In the genomic region with DNA sequence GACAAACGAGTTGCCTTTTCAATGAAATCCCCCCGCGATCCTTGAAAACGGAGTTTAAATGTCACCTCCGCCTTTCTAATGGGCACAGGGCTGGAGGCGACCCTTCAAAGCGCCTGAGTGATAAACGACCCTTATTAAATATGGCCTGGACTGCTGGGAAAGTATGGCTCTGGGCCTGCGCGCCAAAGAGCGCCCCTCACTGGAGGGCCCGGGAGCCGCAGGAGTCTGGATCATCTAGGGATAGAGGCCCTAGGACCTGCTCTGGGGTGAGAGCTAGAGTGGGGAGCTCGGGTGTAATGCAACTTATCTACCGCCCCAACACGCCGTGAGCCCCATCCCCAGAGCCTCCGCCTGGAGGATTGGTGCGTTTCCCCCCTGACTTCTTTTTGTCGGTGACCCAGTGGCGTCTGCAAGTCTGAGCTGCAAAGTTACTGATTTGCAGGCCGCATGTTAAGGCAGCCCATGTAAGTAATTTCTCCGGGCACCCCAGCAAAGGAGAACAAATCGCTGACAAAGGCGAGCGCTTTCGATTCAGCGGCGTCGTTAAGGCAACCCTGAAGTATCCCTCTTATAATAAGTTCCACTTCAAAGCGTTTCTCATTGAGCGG, we compare ENCODE assay signal across 8 mouse cellular contexts. TPM values are rescaled to one million over a fixed set of nuclear protein-coding genes. Genes with fewer than 3 reads are reported as not detected.
DNase-seq lines count a peak whose midpoint lies in the region; ATAC-seq and TF ChIP-seq lines count a peak whose summit lies in the region.

No protein-coding gene starts in this region.

- H3K36me3 ChIP-seq in limb, embryonic 14.5 days (ENCODE audit: control insufficient read depth, insufficient read depth, low read length) = no peaks in the 10 kb centered on the region
- H3K36me3 ChIP-seq in neural tube, embryonic 15.5 days = no peaks in the 10 kb centered on the region

- H3K4me3 ChIP-seq in limb, embryonic 14.5 days (replicated peaks; ENCODE audit: low read length) = peak overlapping the region; percentile 23
- H3K4me3 ChIP-seq in neural tube, embryonic 15.5 days (replicated peaks) = peak overlapping the region; percentile 19

- 5% methylated on average over 32 of the region's 32 CpGs for WGBS in limb, embryonic 14.5 days
- 1% methylated on average over 32 of the region's 32 CpGs for WGBS in neural tube, embryonic 15.5 days

- peak overlapping the region; percentile 38 for H3K4me2 ChIP-seq in limb, embryonic 14.5 days (replicated peaks; ENCODE audit: low read depth, low read length, severe bottlenecking)
- peak overlapping the region; percentile 50 for H3K4me2 ChIP-seq in neural tube, embryonic 15.5 days

- no peak for TF ChIP-seq POLR2A in limb, embryonic 14.5 days (IDR thresholded peaks at IDR 0.05; ENCODE audit: borderline replicate concordance, extremely low read depth, insufficient read depth, insufficient read length)

- H3K9ac ChIP-seq in limb, embryonic 14.5 days (ENCODE audit: low read depth, low read length, severe bottlenecking) = no peak overlapping the region
- no peak overlapping the region for H3K9ac ChIP-seq in neural tube, embryonic 15.5 days (replicated peaks)

- H3K27ac ChIP-seq in limb, embryonic 14.5 days (replicated peaks; ENCODE audit: low read depth, low read length) = no peak overlapping the region
- peak overlapping the region; percentile 74; the same call in 1 of the 2 replicates for H3K27ac ChIP-seq in neural tube, embryonic 15.5 days (replicated peaks)

- H3K9me3 ChIP-seq in limb, embryonic 14.5 days (ENCODE audit: control insufficient read depth, low read length) = no peaks in the 10 kb centered on the region
- no peaks in the 10 kb centered on the region for H3K9me3 ChIP-seq in neural tube, embryonic 15.5 days (replicated peaks)

- peaks cover 15% of the 10 kb centered on the region for H3K4me1 ChIP-seq in limb, embryonic 14.5 days (ENCODE audit: control insufficient read depth, insufficient read depth, low read length)
- H3K4me1 ChIP-seq in neural tube, embryonic 15.5 days = peaks cover 35% of the 10 kb centered on the region

- H3K27me3 ChIP-seq in limb, embryonic 14.5 days (ENCODE audit: control insufficient read depth, insufficient read depth, low read length) = peaks cover 70% of the 10 kb centered on the region
- H3K27me3 ChIP-seq in neural tube, embryonic 15.5 days (replicated peaks) = peaks cover 66% of the 10 kb centered on the region

- DNase-seq in layer of hippocampus, postnatal 10 days (ENCODE audit: low spot score in 2 of 2) = peak; percentile 65 to 70
- no peak for DNase-seq in layer of hippocampus, adult 9-11 months
- peak; percentile 65 for DNase-seq in cerebellum, adult 9-10 months
- DNase-seq in limb, embryonic 14.5 days (ENCODE audit: low spot score) = no peak
- no peak for DNase-seq in left cerebral cortex, adult 18-20 months (ENCODE audit: low spot score in 2 of 2)

- ATAC-seq in granulocyte monocyte progenitor cell, adult 5-6 weeks (replicated peaks; ENCODE audit: poor library complexity, severe bottlenecking) = peak; percentile 40; the same call in 1 of the 2 replicates
- ATAC-seq in limb, embryonic 14.5 days (ENCODE audit: low FRiP score, low read depth) = peak; percentile 32; the same call in 1 of the 2 replicates
- peak; percentile 43 for ATAC-seq in neural tube, embryonic 15.5 days (ENCODE audit: low FRiP score)
- ATAC-seq in CD4-positive, CD25-positive, alpha-beta regulatory T cell, adult 4 months = no peak

RNA-seq across cellular contexts. Expression of gene Gm5089, which starts 2.6 kb away (rescaled TPM):
- under 1 TPM; 0.23 to 0.38 TPM for total RNA-seq in layer of hippocampus, postnatal 10 days (2021)
- not detected in 2 replicates for total RNA-seq in granulocyte monocyte progenitor cell, adult 5-6 weeks (2014; fragmentation: Nextera tagmentation)
- not detected in 2 replicates for total RNA-seq in granulocyte monocyte progenitor cell, adult 5-6 weeks (2017)
- not detected in 2 replicates for polyA plus RNA-seq in limb, embryonic 14.5 days (2012; rRNA removed)
- polyA plus RNA-seq in limb, embryonic 14.5 days (2014; fragmentation: Nextera tagmentation; extraction: Ambion mirVana) = 0.25 TPM in 1 of 2 replicates, not detected in the other
- polyA plus RNA-seq in neural tube, embryonic 15.5 days (2015; fragmentation: Nextera tagmentation; extraction: Ambion mirVana) = 0.14 and 0.60 TPM in 2 replicates
- not detected for polyA plus RNA-seq in CD4-positive, CD25-positive, alpha-beta regulatory T cell, adult 4 months (2017; shearing (Covaris generic))
- total RNA-seq in left cerebral cortex, adult 18-20 months (2021) = under 1 TPM; 0.28 to 0.35 TPM

RNA-seq across cellular contexts. Expression of gene Zic5, which starts 12.0 kb away (rescaled TPM):
- 1 to 10 TPM; 4.3 to 5.4 TPM for total RNA-seq in layer of hippocampus, postnatal 10 days (2021)
- not detected in 2 replicates for total RNA-seq in granulocyte monocyte progenitor cell, adult 5-6 weeks (2014; fragmentation: Nextera tagmentation)
- not detected in 2 replicates for total RNA-seq in granulocyte monocyte progenitor cell, adult 5-6 weeks (2017)
- polyA plus RNA-seq in limb, embryonic 14.5 days (2012; rRNA removed) = 0.47 and 1.3 TPM in 2 replicates
- polyA plus RNA-seq in limb, embryonic 14.5 days (2014; fragmentation: Nextera tagmentation; extraction: Ambion mirVana) = 0.76 and 0.94 TPM in 2 replicates
- 3.9 and 6.2 TPM in 2 replicates for polyA plus RNA-seq in neural tube, embryonic 15.5 days (2015; fragmentation: Nextera tagmentation; extraction: Ambion mirVana)
- not detected for polyA plus RNA-seq in CD4-positive, CD25-positive, alpha-beta regulatory T cell, adult 4 months (2017; shearing (Covaris generic))
- total RNA-seq in left cerebral cortex, adult 18-20 months (2021) = 1 to 10 TPM; 3.0 to 4.0 TPM

RNA-seq across cellular contexts. Expression of gene Zic2, which starts 21.7 kb away (rescaled TPM):
- total RNA-seq in layer of hippocampus, postnatal 10 days (2021) = 10 to 100 TPM; 23.7 to 25.4 TPM
- not detected in 2 replicates for total RNA-seq in granulocyte monocyte progenitor cell, adult 5-6 weeks (2014; fragmentation: Nextera tagmentation)
- total RNA-seq in granulocyte monocyte progenitor cell, adult 5-6 weeks (2017) = not detected in 2 replicates
- polyA plus RNA-seq in limb, embryonic 14.5 days (2012; rRNA removed) = 4.0 and 6.0 TPM in 2 replicates
- polyA plus RNA-seq in limb, embryonic 14.5 days (2014; fragmentation: Nextera tagmentation; extraction: Ambion mirVana) = 0.80 and 1.1 TPM in 2 replicates
- 5.1 and 6.8 TPM in 2 replicates for polyA plus RNA-seq in neural tube, embryonic 15.5 days (2015; fragmentation: Nextera tagmentation; extraction: Ambion mirVana)
- polyA plus RNA-seq in CD4-positive, CD25-positive, alpha-beta regulatory T cell, adult 4 months (2017; shearing (Covaris generic)) = not detected
- total RNA-seq in left cerebral cortex, adult 18-20 months (2021) = 10 to 100 TPM; 19.0 to 20.2 TPM

RNA-seq across cellular contexts. Expression of gene Gm10837, which starts 36.9 kb away (rescaled TPM):
- not detected for total RNA-seq in layer of hippocampus, postnatal 10 days (2021)
- total RNA-seq in granulocyte monocyte progenitor cell, adult 5-6 weeks (2014; fragmentation: Nextera tagmentation) = not detected in 2 replicates
- not detected in 2 replicates for total RNA-seq in granulocyte monocyte progenitor cell, adult 5-6 weeks (2017)
- not detected in 2 replicates for polyA plus RNA-seq in limb, embryonic 14.5 days (2012; rRNA removed)
- polyA plus RNA-seq in limb, embryonic 14.5 days (2014; fragmentation: Nextera tagmentation; extraction: Ambion mirVana) = 0.12 TPM in 1 of 2 replicates, not detected in the other
- 0.23 and 0.27 TPM in 2 replicates for polyA plus RNA-seq in neural tube, embryonic 15.5 days (2015; fragmentation: Nextera tagmentation; extraction: Ambion mirVana)
- not detected for polyA plus RNA-seq in CD4-positive, CD25-positive, alpha-beta regulatory T cell, adult 4 months (2017; shearing (Covaris generic))
- total RNA-seq in left cerebral cortex, adult 18-20 months (2021) = not detected

Comparison
In these comparisons a context has a peak if more than half of its experiments do, and no peak if none do; other contexts are left out.
1. DNase-seq: peak in layer of hippocampus, postnatal 10 days (2 of 2) and cerebellum, adult 9-10 months (single experiment); none in layer of hippocampus, adult 9-11 months (single experiment), limb, embryonic 14.5 days (single experiment) and left cerebral cortex, adult 18-20 months (0 of 2).
2. RNA of gene Zic5, which starts 12.0 kb away (total RNA-seq): 4.3 to 5.4 TPM in layer of hippocampus, postnatal 10 days and 3.0 to 4.0 TPM in left cerebral cortex, adult 18-20 months; not detected in granulocyte monocyte progenitor cell, adult 5-6 weeks; every median in the first group is over 4 times any median in the second.
3. RNA of gene Zic2, which starts 21.7 kb away (total RNA-seq): 23.7 to 25.4 TPM in layer of hippocampus, postnatal 10 days and 19.0 to 20.2 TPM in left cerebral cortex, adult 18-20 months; not detected in granulocyte monocyte progenitor cell, adult 5-6 weeks; every median in the first group is over 10 times any median in the second.